Mouse (Mus musculus): Measurements from ENCODE around the gene Syt3. TPM values are rescaled to one million over a fixed set of nuclear protein-coding genes. Genes with fewer than 3 reads are reported as not detected.

The Syt3 gene
- polyA plus RNA-seq, 1 experiment from 2014 or later: 0.57 TPM

DNA sequence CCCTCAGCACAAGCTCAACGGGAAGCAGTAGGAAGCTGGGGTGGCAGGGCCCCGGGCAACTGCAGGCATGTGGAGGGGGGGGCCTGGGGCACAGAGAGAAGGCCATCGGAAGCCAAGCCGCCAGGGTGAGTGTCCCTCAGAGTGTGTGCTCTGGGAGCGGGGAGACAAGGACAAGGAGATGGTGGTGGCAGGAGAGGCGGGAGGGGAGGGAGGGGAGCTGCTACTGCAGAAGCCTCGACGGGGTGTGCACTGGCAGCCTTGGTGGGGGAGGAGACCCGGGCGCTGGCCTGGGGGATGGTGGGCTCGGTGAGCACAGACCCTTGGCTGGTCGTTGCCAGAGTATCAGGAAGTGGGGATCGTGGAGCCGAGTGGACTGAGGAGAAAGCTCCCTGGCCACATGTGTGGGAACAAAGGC, 58.5 kb downstream of the Syt3 start:
- 1% methylated on average over 14 of the region's 14 CpGs for WGBS
- peaks cover 43% of the 10 kb centered on the region for H3K27me3 ChIP-seq (ENCODE audit: control insufficient read depth, insufficient read depth, low read length)
- H3K9ac ChIP-seq (ENCODE audit: low read length): peak overlapping the region; percentile 87
- peaks cover 20 to 37% of the 10 kb centered on the region in 2 experiments for H3K4me1 ChIP-seq (ENCODE audit: control insufficient read depth in 2 of 2, insufficient read depth in 2 of 2, low read length in 2 of 2)
- peak overlapping the region; percentile 38 to 81; a peak in 3 of 4 replicates for H3K27ac ChIP-seq (replicated peaks in 1 of 2; ENCODE audit: control insufficient read depth in 1 of 2, insufficient read depth in 1 of 2, low read depth in 2 of 2, low read length in 2 of 2)
- peak overlapping the region; percentile 81 for H3K4me2 ChIP-seq (ENCODE audit: low read length)
- peak; percentile 29; the same call in 1 of the 2 replicates for ATAC-seq (ENCODE audit: insufficient number of reproducible peaks, insufficient read depth, low FRiP score, low read depth)
- H3K4me3 ChIP-seq (ENCODE audit: control insufficient read depth in 1 of 2, insufficient read depth in 1 of 2, low read depth in 1 of 2, low read length in 2 of 2): peak overlapping the region; percentile 57
- H3K36me3 ChIP-seq (ENCODE audit: control insufficient read depth, insufficient read depth, low read length): peaks cover 4% of the 10 kb centered on the region; the same call in 1 of the 2 replicates
- no peaks in the 10 kb centered on the region for H3K9me3 ChIP-seq (ENCODE audit: control insufficient read depth, low read length)

- Histone ChIP-seq H3K4me1 (ENCODE audit: control insufficient read depth in 2 of 2, insufficient read depth in 2 of 2, low read length in 2 of 2) (peaks cover 20 to 37% of the 10 kb centered on the region in 2 experiments), H3K4me3 (ENCODE audit: control insufficient read depth in 1 of 2, insufficient read depth in 1 of 2, low read depth in 1 of 2, low read length in 2 of 2) (peak overlapping the region; percentile 57), H3K27ac (replicated peaks in 1 of 2; ENCODE audit: control insufficient read depth in 1 of 2, insufficient read depth in 1 of 2, low read depth in 2 of 2, low read length in 2 of 2) (peak overlapping the region; percentile 38 to 81), H3K9me3 (ENCODE audit: control insufficient read depth, low read length) (no peaks in the 10 kb centered on the region), H3K4me2 (ENCODE audit: low read length) (peak overlapping the region; percentile 81), H3K36me3 (ENCODE audit: control insufficient read depth, insufficient read depth, low read length) (peaks cover 14% of the 10 kb centered on the region), H3K27me3 (ENCODE audit: control insufficient read depth, insufficient read depth, low read length) (peaks cover 43% of the 10 kb centered on the region), H3K9ac (ENCODE audit: low read length) (peak overlapping the region; percentile 87)
- peak; percentile 9; the same call in 1 of the 2 replicates for ATAC-seq (ENCODE audit: insufficient number of reproducible peaks, insufficient read depth, low FRiP score, low read depth)
- 12% methylated on average over 20 of the region's 20 CpGs for WGBS
Observed at GRCm38 (mm10) chr7:44443268-44444173, 59.6 kb downstream of the Syt3 start.

DNA sequence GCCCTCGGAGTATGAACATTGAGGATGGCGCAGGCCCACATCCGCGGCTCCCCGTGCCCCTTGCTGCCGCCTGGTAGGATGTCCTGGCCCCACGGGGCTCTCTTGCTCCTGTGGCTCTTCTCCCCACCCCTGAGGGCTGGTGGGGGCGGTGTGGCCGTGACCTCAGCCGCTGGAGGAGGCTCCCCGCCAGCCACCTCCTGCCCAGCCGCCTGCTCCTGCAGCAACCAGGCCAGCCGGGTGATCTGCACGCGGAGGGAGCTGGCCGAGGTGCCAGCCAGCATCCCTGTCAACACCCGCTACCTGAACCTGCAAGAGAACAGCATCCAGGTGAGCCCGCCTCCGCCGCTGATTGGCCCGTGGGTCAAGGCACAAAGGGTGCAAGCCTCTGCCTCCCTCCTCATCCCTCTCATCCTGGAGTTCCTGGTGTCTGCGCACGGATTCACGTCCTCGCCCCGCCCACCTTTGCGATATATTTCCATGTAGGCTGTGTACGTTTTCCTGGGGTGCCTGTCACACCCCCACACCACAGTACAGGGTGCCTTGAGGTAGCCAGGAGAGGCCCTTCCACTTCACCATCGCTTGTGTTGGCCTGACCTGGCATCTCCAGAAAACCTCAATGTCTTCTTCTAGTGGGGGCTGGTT, 61.1 kb downstream of the Syt3 start:
- H3K27me3 ChIP-seq (ENCODE audit: control insufficient read depth, insufficient read depth, low read length): peaks cover 34% of the 10 kb centered on the region
- peak overlapping the region; percentile 81 for H3K4me2 ChIP-seq (ENCODE audit: low read length)
- H3K4me1 ChIP-seq (ENCODE audit: control insufficient read depth in 2 of 2, insufficient read depth in 2 of 2, low read length in 2 of 2): peaks cover 20 to 37% of the 10 kb centered on the region in 2 experiments
- no peak for ATAC-seq (ENCODE audit: insufficient number of reproducible peaks, insufficient read depth, low FRiP score, low read depth)
- 21% methylated on average over 29 of the region's 29 CpGs for WGBS
- no peaks in the 10 kb centered on the region for H3K9me3 ChIP-seq (ENCODE audit: control insufficient read depth, low read length)
- H3K4me3 ChIP-seq (ENCODE audit: control insufficient read depth in 1 of 2, insufficient read depth in 1 of 2, low read depth in 1 of 2, low read length in 2 of 2): no peak overlapping the region
- H3K9ac ChIP-seq (ENCODE audit: low read length): peak overlapping the region; percentile 34; the same call in 1 of the 2 replicates
- peaks cover 29% of the 10 kb centered on the region for H3K36me3 ChIP-seq (ENCODE audit: control insufficient read depth, insufficient read depth, low read length)
- H3K27ac ChIP-seq (replicated peaks in 1 of 2; ENCODE audit: control insufficient read depth in 1 of 2, insufficient read depth in 1 of 2, low read depth in 2 of 2, low read length in 2 of 2): no peak overlapping the region

DNA sequence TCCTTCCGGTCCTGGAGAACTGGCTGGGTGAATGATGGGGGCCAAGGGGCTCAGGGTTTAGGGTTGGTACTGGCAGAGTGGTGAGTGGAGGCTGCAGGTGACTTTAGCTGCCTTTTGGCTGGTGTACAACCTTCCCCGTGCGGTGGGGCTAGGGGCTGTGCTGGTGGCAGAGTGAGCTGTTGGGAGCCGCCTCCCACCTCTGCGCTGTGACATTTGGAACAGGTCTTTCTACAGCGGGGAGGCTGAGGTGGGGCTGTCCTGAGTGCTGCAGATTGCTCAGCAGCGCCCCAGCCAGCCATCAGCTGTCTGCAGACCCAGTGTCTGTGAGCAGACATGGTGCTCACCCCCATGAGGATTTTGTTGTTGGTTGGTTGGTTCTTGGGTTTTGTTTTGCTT, 61.6 kb downstream of the Syt3 start:
- ATAC-seq (ENCODE audit: insufficient number of reproducible peaks, insufficient read depth, low FRiP score, low read depth): no peak
- Histone ChIP-seq H3K27ac (replicated peaks in 1 of 2; ENCODE audit: control insufficient read depth in 1 of 2, insufficient read depth in 1 of 2, low read depth in 2 of 2, low read length in 2 of 2) (no peak overlapping the region), H3K9ac (ENCODE audit: low read length) (no peak overlapping the region; the same call in 1 of the 2 replicates), H3K4me3 (ENCODE audit: control insufficient read depth in 1 of 2, insufficient read depth in 1 of 2, low read depth in 1 of 2, low read length in 2 of 2) (no peak overlapping the region), H3K4me2 (ENCODE audit: low read length) (0 out of 2 replicates have a peak overlapping the region, but pooled peaks have one; percentile 25), H3K27me3 (ENCODE audit: control insufficient read depth, insufficient read depth, low read length) (peaks cover 29% of the 10 kb centered on the region), H3K36me3 (ENCODE audit: control insufficient read depth, insufficient read depth, low read length) (peaks cover 29% of the 10 kb centered on the region), H3K4me1 (ENCODE audit: control insufficient read depth in 2 of 2, insufficient read depth in 2 of 2, low read length in 2 of 2) (peaks cover 20 to 37% of the 10 kb centered on the region in 2 experiments), H3K9me3 (ENCODE audit: control insufficient read depth, low read length) (no peaks in the 10 kb centered on the region)
- 27% methylated on average over 7 of the region's 7 CpGs for WGBS

- Histone ChIP-seq H3K27me3 (ENCODE audit: control insufficient read depth, insufficient read depth, low read length) (peaks cover 22% of the 10 kb centered on the region), H3K4me3 (ENCODE audit: control insufficient read depth in 1 of 2, insufficient read depth in 1 of 2, low read depth in 1 of 2, low read length in 2 of 2) (no peak overlapping the region), H3K9me3 (ENCODE audit: control insufficient read depth, low read length) (no peaks in the 10 kb centered on the region), H3K4me2 (ENCODE audit: low read length) (no peak overlapping the region), H3K4me1 (ENCODE audit: control insufficient read depth in 2 of 2, insufficient read depth in 2 of 2, low read length in 2 of 2) (peaks cover 20 to 37% of the 10 kb centered on the region in 2 experiments), H3K9ac (ENCODE audit: low read length) (0 out of 2 replicates have a peak overlapping the region, but pooled peaks have one; percentile 34), H3K36me3 (ENCODE audit: control insufficient read depth, insufficient read depth, low read length) (peaks cover 30% of the 10 kb centered on the region), H3K27ac (replicated peaks in 1 of 2; ENCODE audit: control insufficient read depth in 1 of 2, insufficient read depth in 1 of 2, low read depth in 2 of 2, low read length in 2 of 2) (no peak overlapping the region)
- WGBS: 37% methylated on average over 12 of the region's 12 CpGs
- no peak; the same call in 1 of the 2 replicates for ATAC-seq (ENCODE audit: insufficient number of reproducible peaks, insufficient read depth, low FRiP score, low read depth)
Observed at GRCm38 (mm10) chr7:44446070-44446855, 62.4 kb downstream of the Syt3 start.

Other genes with a start within 250 kb of the Syt3 start
- gene Klk1b16, start 247.3 kb upstream of the Syt3 start, polyA plus RNA-seq (2014; fragmentation: Nextera tagmentation; extraction: Ambion mirVana): not detected in 2 replicates
- gene Klk1b24, start 195.9 kb upstream of the Syt3 start, polyA plus RNA-seq (2014; fragmentation: Nextera tagmentation; extraction: Ambion mirVana): not detected in 2 replicates
- gene Klk1b3, start 185.9 kb upstream of the Syt3 start, polyA plus RNA-seq (2014; fragmentation: Nextera tagmentation; extraction: Ambion mirVana): not detected in 2 replicates
- gene Klk1b4, start 176.7 kb upstream of the Syt3 start, polyA plus RNA-seq (2014; fragmentation: Nextera tagmentation; extraction: Ambion mirVana): not detected in 2 replicates
- gene Klk1b5, start 168.2 kb upstream of the Syt3 start, polyA plus RNA-seq (2014; fragmentation: Nextera tagmentation; extraction: Ambion mirVana): not detected in 2 replicates
- gene Klk1, start 158.7 kb upstream of the Syt3 start, polyA plus RNA-seq (2014; fragmentation: Nextera tagmentation; extraction: Ambion mirVana): not detected in 2 replicates
- gene Gm36864, start 147.9 kb upstream of the Syt3 start, polyA plus RNA-seq (2014; fragmentation: Nextera tagmentation; extraction: Ambion mirVana): not detected in 2 replicates
- gene 1700028J19Rik, start 137.4 kb upstream of the Syt3 start, polyA plus RNA-seq (2014; fragmentation: Nextera tagmentation; extraction: Ambion mirVana): 1.1 and 1.6 TPM in 2 replicates
- gene 2410002F23Rik, start 137.4 kb upstream of the Syt3 start, polyA plus RNA-seq (2014; fragmentation: Nextera tagmentation; extraction: Ambion mirVana): 54.8 and 62.7 TPM in 2 replicates
- not detected in 2 replicates for gene Acp4, start 126.7 kb upstream of the Syt3 start, polyA plus RNA-seq (2014; fragmentation: Nextera tagmentation; extraction: Ambion mirVana)
- not detected in 2 replicates for gene Gm15517, start 122.7 kb upstream of the Syt3 start, polyA plus RNA-seq (2014; fragmentation: Nextera tagmentation; extraction: Ambion mirVana)
- 0.81 and 0.85 TPM in 2 replicates for gene Clec11a, start 77.2 kb upstream of the Syt3 start, polyA plus RNA-seq (2014; fragmentation: Nextera tagmentation; extraction: Ambion mirVana)
- gene Shank1, start 73.8 kb upstream of the Syt3 start, polyA plus RNA-seq (2014; fragmentation: Nextera tagmentation; extraction: Ambion mirVana): 0.44 and 0.96 TPM in 2 replicates
- gene 1700008O03Rik, start 1.7 kb downstream of the Syt3 start, polyA plus RNA-seq (2014; fragmentation: Nextera tagmentation; extraction: Ambion mirVana): 0.34 and 0.47 TPM in 2 replicates
- gene Lrrc4b, start 44.9 kb downstream of the Syt3 start, polyA plus RNA-seq (2014; fragmentation: Nextera tagmentation; extraction: Ambion mirVana): 4.1 and 4.5 TPM in 2 replicates
- 0.34 and 1.4 TPM in 2 replicates for gene Aspdh, start 81.3 kb downstream of the Syt3 start, polyA plus RNA-seq (2014; fragmentation: Nextera tagmentation; extraction: Ambion mirVana)
- gene Josd2, start 83.9 kb downstream of the Syt3 start, polyA plus RNA-seq (2014; fragmentation: Nextera tagmentation; extraction: Ambion mirVana): 128 and 131 TPM in 2 replicates
- 101 and 114 TPM in 2 replicates for gene Emc10, start 112.4 kb downstream of the Syt3 start, polyA plus RNA-seq (2014; fragmentation: Nextera tagmentation; extraction: Ambion mirVana)
- 8.7 and 9.2 TPM in 2 replicates for gene Fam71e1, start 112.5 kb downstream of the Syt3 start, polyA plus RNA-seq (2014; fragmentation: Nextera tagmentation; extraction: Ambion mirVana)
- 2.3 and 3.3 TPM in 2 replicates for gene Mybpc2, start 140.6 kb downstream of the Syt3 start, polyA plus RNA-seq (2014; fragmentation: Nextera tagmentation; extraction: Ambion mirVana)
- not detected in 2 replicates for gene Spib, start 148.0 kb downstream of the Syt3 start, polyA plus RNA-seq (2014; fragmentation: Nextera tagmentation; extraction: Ambion mirVana)
- gene Pold1, start 164.7 kb downstream of the Syt3 start, polyA plus RNA-seq (2014; fragmentation: Nextera tagmentation; extraction: Ambion mirVana): 28.6 and 29.2 TPM in 2 replicates
- 53.3 and 57.8 TPM in 2 replicates for gene Nr1h2, start 169.8 kb downstream of the Syt3 start, polyA plus RNA-seq (2014; fragmentation: Nextera tagmentation; extraction: Ambion mirVana)
- gene Napsa, start 188.3 kb downstream of the Syt3 start, polyA plus RNA-seq (2014; fragmentation: Nextera tagmentation; extraction: Ambion mirVana): 0.35 and 0.92 TPM in 2 replicates
- not detected in 2 replicates for gene Kcnc3, start 206.6 kb downstream of the Syt3 start, polyA plus RNA-seq (2014; fragmentation: Nextera tagmentation; extraction: Ambion mirVana)